Mouse (Mus musculus) hematopoietic stem cell, adult 5-6 weeks (primary cell): Measurements from ENCODE around the gene Gm10487. TPM values are rescaled to one million over a fixed set of nuclear protein-coding genes. Genes with fewer than 3 reads are reported as not detected.
"Not testable (repeated sequence)": the region's sequence is repeated elsewhere in the genome, so short reads cannot be mapped to it uniquely, and the experiment has no call there.

Source experiments
- ATAC-seq, 2 experiments: fragments of 125-278 bp in 1 of 2; replicated peaks in 1 of 2; 2 replicates each; pipeline ENCODE4 v1.8.0; 2016 to 2017; ENCODE audit warnings: inconsistent platforms in 2 of 2, mild to moderate bottlenecking in 2 of 2, moderate number of reproducible peaks in 2 of 2, low read depth in 1 of 2, moderate TSS enrichment in 1 of 2; ENCODE audit not compliant: low FRiP score in 2 of 2, poor library complexity in 2 of 2, severe bottlenecking in 2 of 2, insufficient read depth in 1 of 2, low TSS enrichment in 1 of 2
- total RNA-seq: library from RNA; stranded (forward); fragments of 172-1452, 232-1000 nt; gene quantifications from 2 replicates; pipeline ENCODE4 v1.2.3, GENCODE M21; 2017

Gene Gm10487
- total RNA-seq: not detected in 2 replicates

DNA sequence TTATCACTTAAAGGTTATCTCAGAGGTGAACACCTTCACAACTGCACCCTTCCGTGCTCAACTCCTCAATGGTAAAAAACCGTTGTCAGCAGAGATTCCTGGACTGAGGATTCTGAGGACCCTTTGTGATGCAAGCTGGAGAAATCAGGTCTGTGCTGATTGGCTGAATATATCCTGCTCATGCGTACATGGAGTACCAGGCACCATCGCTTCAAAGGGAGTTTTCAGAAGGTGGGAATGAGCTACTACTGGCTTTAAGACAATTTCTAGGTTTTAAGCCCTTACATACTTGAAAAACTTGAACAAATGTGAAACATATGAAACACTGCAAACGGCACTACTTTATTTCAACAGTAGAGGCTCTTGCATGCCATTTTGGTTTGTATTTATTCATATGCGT lies at the start of gene Gm10487:
Gm10487 (minus strand) TSS at position 101 of the 400 bp plus-strand sequence.
- not testable (repeated sequence) for ATAC-seq
